Mouse (Mus musculus) kidney, postnatal 0 days (tissue): Measurements from ENCODE around the gene Kmt5a. TPM values are rescaled to one million over a fixed set of nuclear protein-coding genes. Genes with fewer than 3 reads are reported as not detected.

Experiments
- ATAC-seq: fragments of 200-750 bp; cut with Nextera tagmentation; replicated peaks from 2 replicates; pipeline ENCODE4 v1.8.0; 2017; ENCODE audit warnings: low read depth, moderate number of reproducible peaks, moderate TSS enrichment, moderate library complexity; ENCODE audit not compliant: low FRiP score
- DNase-seq: peaks from one replicate; pipeline ENCODE4 v3.0.0-alpha.2; 2016; ENCODE audit warnings: low spot score
- H3K27ac ChIP-seq: fragments of 300-500 bp; sonication (generic); 2 replicates; pipeline ENCODE4 v1.5.1; 2014; ENCODE audit warnings: mild to moderate bottlenecking
- H3K27me3 ChIP-seq: fragments of 300-500 bp; sonication (generic); 2 replicates; pipeline ENCODE4 v1.6.1; 2014; ENCODE audit warnings: low read length, mixed read lengths; ENCODE audit not compliant: insufficient read depth
- H3K36me3 ChIP-seq: fragments of 300-500 bp; sonication (generic); 2 replicates; pipeline ENCODE4 v1.6.1; 2014; ENCODE audit warnings: low read length, mixed read lengths; ENCODE audit not compliant: insufficient read depth
- H3K4me1 ChIP-seq: fragments of 300-500 bp; sonication (generic); replicated peaks from 2 replicates; pipeline ENCODE4 v1.6.1; 2014; ENCODE audit warnings: antibody characterized with exemption, low read length, mixed read lengths; ENCODE audit not compliant: insufficient read depth
- H3K4me2 ChIP-seq: fragments of 300-500 bp; sonication (generic); 2 replicates; pipeline ENCODE4 v1.6.1; 2014; ENCODE audit warnings: mild to moderate bottlenecking, low read length, moderate library complexity, mixed read lengths
- H3K4me3 ChIP-seq: fragments of 300-500 bp; sonication (generic); replicated peaks from 2 replicates; pipeline ENCODE4 v1.5.1; 2014; ENCODE audit warnings: low read depth, low read length
- H3K9ac ChIP-seq: fragments of 300-500 bp; sonication (generic); 2 replicates; pipeline ENCODE4 v1.6.1; 2014; ENCODE audit warnings: low read depth, low read length
- H3K9me3 ChIP-seq: fragments of 300-500 bp; sonication (generic); replicated peaks from 2 replicates; pipeline ENCODE4 v1.6.1; 2016; ENCODE audit warnings: low read length, inconsistent platforms, mixed read lengths
- CTCF ChIP-seq: IDR thresholded peaks from 2 replicates; pipeline ENCODE4 v1.5.1; 2016; ENCODE audit warnings: antibody characterized with exemption, low read depth, mild to moderate bottlenecking, moderate library complexity
- WGBS: fragments of 180-500 bp; shearing (Covaris S2); extraction: QIAGEN DNeasy Blood & Tissue Kit; methylation state at CpG from one replicate; pipeline ENCODE4 v1.1.7; 2014; 5-methylcytosine and 5-hydroxymethylcytosine counted together
- polyA plus RNA-seq: library from polyadenylated mRNA; unstranded; fragments of >200 nt; fragmentation: Nextera tagmentation; extraction: Ambion mirVana; gene quantifications from 2 replicates; pipeline ENCODE4 v1.2.1, GENCODE M21; 2015

The Kmt5a gene
- polyA plus RNA-seq, 1 experiment from 2014 or later, result 47.5 TPM

DNA sequence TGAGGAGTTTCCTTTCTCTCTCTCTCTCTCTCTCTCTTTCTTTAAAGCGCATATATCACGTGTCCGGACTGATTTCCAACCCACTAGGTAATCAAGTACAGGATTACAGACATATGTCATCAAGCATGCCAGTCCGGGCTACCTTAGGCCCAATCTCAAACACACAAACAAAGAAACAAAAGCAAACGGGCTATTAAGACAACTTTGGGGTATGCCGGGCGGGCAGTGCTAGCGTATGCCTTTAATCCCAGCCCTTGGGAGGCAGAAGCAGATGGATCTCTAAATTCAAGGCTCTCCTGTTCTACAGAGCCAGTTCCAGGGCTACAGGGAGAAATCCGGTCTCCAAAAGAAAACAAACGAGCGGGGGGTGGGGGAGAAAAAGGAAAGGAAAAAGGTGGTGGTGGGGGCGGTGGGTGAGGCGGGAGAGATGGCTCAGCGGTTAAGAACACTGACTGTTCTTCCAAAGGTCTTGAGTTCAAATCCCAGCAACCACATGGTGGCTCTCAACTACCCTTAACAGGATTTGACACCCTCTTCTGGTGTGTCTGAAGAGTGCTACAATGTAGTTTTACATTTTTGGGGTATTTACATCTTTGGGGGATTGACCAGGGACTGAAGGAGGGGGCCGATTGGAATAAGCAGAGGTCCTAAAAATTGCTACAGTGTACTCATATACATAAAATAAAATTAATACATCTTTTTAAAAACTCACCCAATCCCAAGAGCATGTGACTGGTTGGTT lies 44.1 kb downstream of the Kmt5a start:
- DNase-seq (no peak), ATAC-seq (peak; percentile 41)
- Histone ChIP-seq H3K36me3 (no peaks in the 10 kb centered on the region), H3K27ac (peak overlapping the region; percentile 98), H3K27me3 (no peaks in the 10 kb centered on the region), H3K9ac (peak overlapping the region; percentile 84), H3K4me2 (peak overlapping the region; percentile 51), H3K4me3 (peak overlapping the region; percentile 66), H3K9me3 (no peaks in the 10 kb centered on the region), H3K4me1 (peaks cover 7% of the 10 kb centered on the region; the same call in 1 of the 2 replicates)
- peak; percentile 27; the same call in 1 of the 2 replicates for TF ChIP-seq CTCF
- 6% methylated on average over 15 of the region's 15 CpGs for WGBS

- H3K36me3 ChIP-seq, result peaks cover 14% of the 10 kb centered on the region
- no peaks in the 10 kb centered on the region for H3K9me3 ChIP-seq
- H3K4me2 ChIP-seq, result no peak overlapping the region
- DNase-seq (no peak), ATAC-seq (no peak)
- H3K9ac ChIP-seq, result no peak overlapping the region
- H3K4me3 ChIP-seq, result no peak overlapping the region
- no peaks in the 10 kb centered on the region for H3K27me3 ChIP-seq
- peak overlapping the region; percentile 2; the same call in 1 of the 2 replicates for H3K27ac ChIP-seq
- peaks cover 7% of the 10 kb centered on the region; the same call in 1 of the 2 replicates for H3K4me1 ChIP-seq
- WGBS, result 86% methylated on average over 5 of the region's 5 CpGs
- no peak for TF ChIP-seq CTCF
Measured at GRCm38 (mm10) chr5:124485654-124486053, 45.9 kb downstream of the Kmt5a start.

- DNase-seq, result no peak
- Histone ChIP-seq H3K9me3 (no peaks in the 10 kb centered on the region), H3K27me3 (no peaks in the 10 kb centered on the region), H3K36me3 (peaks cover 40% of the 10 kb centered on the region), H3K4me2 (no peak overlapping the region), H3K4me1 (peaks cover 7% of the 10 kb centered on the region; the same call in 1 of the 2 replicates), H3K27ac (no peak overlapping the region), H3K4me3 (no peak overlapping the region), H3K9ac (no peak overlapping the region)
- ATAC-seq, result no peak
- TF ChIP-seq CTCF, result no peak
- WGBS, result 64% methylated on average over 3 of the region's 3 CpGs
Measured at GRCm38 (mm10) chr5:124488885-124489284, 49.2 kb downstream of the Kmt5a start.

DNA sequence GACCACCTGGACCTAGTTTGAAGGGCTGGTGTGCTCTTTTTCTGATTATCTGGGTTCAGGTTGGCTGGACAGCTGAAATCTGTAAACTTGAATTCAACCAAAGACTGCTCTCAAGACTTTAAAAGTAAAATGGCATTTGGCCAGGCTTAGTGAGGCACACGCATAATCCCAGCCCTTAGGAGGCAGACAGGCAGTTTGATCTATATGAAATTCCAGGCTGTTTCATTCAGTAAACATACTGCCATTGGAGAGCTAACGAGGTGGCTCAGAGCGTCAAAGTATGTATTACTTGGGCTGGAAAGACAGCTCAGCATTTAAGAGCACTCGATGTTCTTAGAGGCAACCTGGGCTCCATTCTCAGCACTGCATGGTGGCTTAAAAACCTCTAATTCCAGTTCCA lies 52.0 kb downstream of the Kmt5a start:
- DNase-seq (no peak), ATAC-seq (no peak)
- H3K27me3 ChIP-seq, result no peaks in the 10 kb centered on the region
- no peak overlapping the region for H3K27ac ChIP-seq
- 78% methylated on average over 4 of the region's 4 CpGs for WGBS
- no peaks in the 10 kb centered on the region for H3K4me1 ChIP-seq
- no peak overlapping the region for H3K4me2 ChIP-seq
- H3K36me3 ChIP-seq, result peaks cover 49% of the 10 kb centered on the region
- H3K9ac ChIP-seq, result no peak overlapping the region
- H3K9me3 ChIP-seq, result no peaks in the 10 kb centered on the region
- TF ChIP-seq CTCF, result no peak
- H3K4me3 ChIP-seq, result no peak overlapping the region

- H3K27me3 ChIP-seq, result no peaks in the 10 kb centered on the region
- H3K36me3 ChIP-seq, result peaks cover 49% of the 10 kb centered on the region
- no peak for DNase-seq
- H3K9ac ChIP-seq, result no peak overlapping the region
- H3K9me3 ChIP-seq, result no peaks in the 10 kb centered on the region
- TF ChIP-seq CTCF, result no peak
- H3K4me2 ChIP-seq, result no peak overlapping the region
- no peak overlapping the region for H3K4me3 ChIP-seq
- no peak overlapping the region for H3K27ac ChIP-seq
- WGBS, result 78% methylated on average over 4 of the region's 4 CpGs
- H3K4me1 ChIP-seq, result no peaks in the 10 kb centered on the region
- ATAC-seq, result no peak
Measured at GRCm38 (mm10) chr5:124492618-124493017, 52.9 kb downstream of the Kmt5a start.

GRCm38 (mm10) chr5:124493455-124493854 lies 53.7 kb downstream of the Kmt5a start:
- Histone ChIP-seq H3K9ac (no peak overlapping the region), H3K36me3 (peaks cover 53% of the 10 kb centered on the region), H3K9me3 (no peaks in the 10 kb centered on the region), H3K4me1 (no peaks in the 10 kb centered on the region), H3K27me3 (no peaks in the 10 kb centered on the region), H3K27ac (no peak overlapping the region), H3K4me2 (no peak overlapping the region), H3K4me3 (no peak overlapping the region)
- DNase-seq (no peak), ATAC-seq (no peak)
- no peak for TF ChIP-seq CTCF
- WGBS, result 83% methylated on average over 11 of the region's 11 CpGs
